Comparison of ENCODE assay signal across 8 mouse cellular contexts in the genomic region with DNA sequence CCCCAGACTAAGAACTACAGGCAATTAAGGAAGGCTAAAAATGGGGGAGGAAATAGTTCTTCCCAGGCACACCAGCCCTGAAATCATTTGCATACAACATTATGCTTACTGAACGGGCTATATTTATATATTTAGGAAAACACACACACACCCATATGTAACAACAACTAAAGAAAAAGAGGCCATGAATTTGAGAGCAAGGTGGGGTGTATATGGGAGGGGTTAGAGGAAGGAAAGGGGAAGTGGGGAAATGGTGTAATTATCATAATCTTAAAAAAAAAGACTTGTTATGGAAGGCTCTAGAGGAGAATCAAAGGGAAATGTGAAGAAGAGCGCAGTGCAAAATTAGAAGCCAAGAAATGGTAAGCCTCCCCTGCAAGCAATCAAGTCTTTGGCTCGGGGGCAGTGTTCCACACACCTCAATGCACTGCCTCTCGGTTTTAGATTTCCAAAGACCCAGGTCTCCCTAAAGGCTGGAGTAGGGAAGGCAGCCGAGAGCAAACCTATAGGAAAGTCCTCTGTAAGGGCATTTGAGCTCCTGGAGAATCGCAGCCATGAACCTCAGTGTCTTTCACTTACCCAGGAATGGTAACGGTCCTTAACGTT. TPM values are rescaled to one million over a fixed set of nuclear protein-coding genes. Genes with fewer than 3 reads are reported as not detected.
DNase-seq lines count a peak whose midpoint lies in the region; ATAC-seq and TF ChIP-seq lines count a peak whose summit lies in the region.

No protein-coding gene starts in this region.

- H3K4me3 ChIP-seq in left cerebral cortex, adult 2 months, result peak overlapping the region; percentile 88
- H3K4me3 ChIP-seq in embryonic facial prominence, embryonic 10.5 days, result peak overlapping the region; percentile 68
- peak overlapping the region; percentile 77 for H3K4me3 ChIP-seq in intestine, embryonic 16.5 days (ENCODE audit: low read length)
- H3K4me3 ChIP-seq in neural tube, embryonic 14.5 days (ENCODE audit: low read depth, low read length), result peak overlapping the region; percentile 52

- peak overlapping the region; percentile 94 for H3K27ac ChIP-seq in left cerebral cortex, adult 2 months
- peak overlapping the region; percentile 89 for H3K27ac ChIP-seq in embryonic facial prominence, embryonic 10.5 days (replicated peaks)
- H3K27ac ChIP-seq in intestine, embryonic 16.5 days (ENCODE audit: low read length), result peak overlapping the region; percentile 66
- H3K27ac ChIP-seq in neural tube, embryonic 14.5 days (ENCODE audit: low read depth, low read length), result peak overlapping the region; percentile 65

- H3K4me2 ChIP-seq in intestine, embryonic 16.5 days (ENCODE audit: low read depth, low read length), result peak overlapping the region; percentile 69
- H3K4me2 ChIP-seq in neural tube, embryonic 14.5 days (ENCODE audit: low read depth, low read length), result peak overlapping the region; percentile 59

- H3K9ac ChIP-seq in intestine, embryonic 16.5 days (ENCODE audit: low read depth, low read length), result peak overlapping the region; percentile 73
- H3K9ac ChIP-seq in neural tube, embryonic 14.5 days (replicated peaks; ENCODE audit: low read depth, low read length), result peak overlapping the region; percentile 55

- intact Hi-C loops in left cerebral cortex, adult 2 months (cut with DNase I), result loop anchor here (1.0 to 2.0 kb wide), 2 partner anchors 10 to 23 kb away; no protein-coding TSS in a partner anchor

- H3K27me3 ChIP-seq in embryonic facial prominence, embryonic 10.5 days (replicated peaks; ENCODE audit: low read depth, poor library complexity, severe bottlenecking), result no peaks in the 10 kb centered on the region
- no peaks in the 10 kb centered on the region for H3K27me3 ChIP-seq in intestine, embryonic 16.5 days (replicated peaks; ENCODE audit: control insufficient read depth, insufficient read depth, low read length)
- no peaks in the 10 kb centered on the region for H3K27me3 ChIP-seq in neural tube, embryonic 14.5 days (ENCODE audit: control insufficient read depth, insufficient read depth, low read length)

- no peak; the same call in 1 of the 2 replicates for TF ChIP-seq CTCF in left cerebral cortex, adult 2 months (IDR thresholded peaks at IDR 0.05)

- peaks cover 48% of the 10 kb centered on the region for H3K36me3 ChIP-seq in embryonic facial prominence, embryonic 10.5 days (replicated peaks)
- no peaks in the 10 kb centered on the region for H3K36me3 ChIP-seq in intestine, embryonic 16.5 days (ENCODE audit: control insufficient read depth, insufficient read depth, low read length)
- H3K36me3 ChIP-seq in neural tube, embryonic 14.5 days (ENCODE audit: control insufficient read depth, insufficient read depth, low read length), result no peaks in the 10 kb centered on the region

- H3K4me1 ChIP-seq in embryonic facial prominence, embryonic 10.5 days, result peaks cover 18% of the 10 kb centered on the region
- peaks cover 17% of the 10 kb centered on the region for H3K4me1 ChIP-seq in intestine, embryonic 16.5 days (ENCODE audit: control insufficient read depth, insufficient read depth, low read length)
- peaks cover 5% of the 10 kb centered on the region for H3K4me1 ChIP-seq in neural tube, embryonic 14.5 days (ENCODE audit: control insufficient read depth, insufficient read depth, low read length)

- WGBS in embryonic facial prominence, embryonic 10.5 days, result 16% methylated on average over 8 of the region's 8 CpGs
- WGBS in intestine, embryonic 16.5 days, result 14% methylated on average over 8 of the region's 8 CpGs
- whole genome bisulfite sequencing in neural tube, embryonic 14.5 days, result 15% methylated on average over 8 of the region's 8 CpGs

- no peak for DNase-seq in left cerebral cortex, adult 2 months (ENCODE audit: extremely low spot score in 1 of 2, low spot score in 2 of 2)
- no peak for DNase-seq in left cerebral cortex, adult 9 months (ENCODE audit: low spot score in 2 of 2)
- no peak for DNase-seq in embryonic facial prominence, embryonic 10.5 days (ENCODE audit: low spot score)
- no peak for DNase-seq in cerebellum, postnatal 10 days
- DNase-seq in spleen, postnatal 14 days (ENCODE audit: low spot score in 2 of 2), result no peak
- DNase-seq in frontal cortex, adult 2 months (ENCODE audit: extremely low spot score in 1 of 2, low spot score in 1 of 2), result no peak

- no peaks in the 10 kb centered on the region for H3K9me3 ChIP-seq in embryonic facial prominence, embryonic 10.5 days
- H3K9me3 ChIP-seq in intestine, embryonic 16.5 days (ENCODE audit: control insufficient read depth, low read length), result no peaks in the 10 kb centered on the region
- no peaks in the 10 kb centered on the region for H3K9me3 ChIP-seq in neural tube, embryonic 14.5 days (ENCODE audit: control insufficient read depth, low read length)

- no peak for ATAC-seq in intestine, embryonic 16.5 days
- peak; percentile 9 for ATAC-seq in neural tube, embryonic 14.5 days (ENCODE audit: low read depth)

RNA-seq across cellular contexts. Expression of gene Nmt1, which starts 0.3 kb away (rescaled TPM):
- 100 to 1,000 TPM; 117 to 130 TPM for total RNA-seq in left cerebral cortex, adult 2 months (2021)
- polyA plus RNA-seq in embryonic facial prominence, embryonic 10.5 days (2016; fragmentation: Nextera tagmentation; extraction: Ambion mirVana), result 63.2 and 66.0 TPM in 2 replicates
- 55.9 and 59.6 TPM in 2 replicates for polyA plus RNA-seq in intestine, embryonic 16.5 days (2015; fragmentation: Nextera tagmentation; extraction: Ambion mirVana)
- 27.9 and 35.5 TPM in 2 replicates for polyA plus RNA-seq in neural tube, embryonic 14.5 days (2014; fragmentation: Nextera tagmentation; extraction: Ambion mirVana)
- 78.5 and 81.3 TPM in 2 replicates for polyA plus RNA-seq in frontal cortex, adult 2 months (2012; rRNA removed)

RNA-seq across cellular contexts. Expression of gene Dcakd, which starts 0.5 kb away (rescaled TPM):
- total RNA-seq in left cerebral cortex, adult 2 months (2021), result 10 to 100 TPM; 48.3 to 50.9 TPM
- polyA plus RNA-seq in embryonic facial prominence, embryonic 10.5 days (2016; fragmentation: Nextera tagmentation; extraction: Ambion mirVana), result 304 and 308 TPM in 2 replicates
- polyA plus RNA-seq in intestine, embryonic 16.5 days (2015; fragmentation: Nextera tagmentation; extraction: Ambion mirVana), result 91.5 and 92.7 TPM in 2 replicates
- polyA plus RNA-seq in neural tube, embryonic 14.5 days (2014; fragmentation: Nextera tagmentation; extraction: Ambion mirVana), result 178 and 193 TPM in 2 replicates
- 88.0 and 94.5 TPM in 2 replicates for polyA plus RNA-seq in frontal cortex, adult 2 months (2012; rRNA removed)
